Mouse (Mus musculus) liver, embryonic 11.5 days (tissue): ENCODE measurements around the gene Gm13271. TPM values are rescaled to one million over a fixed set of nuclear protein-coding genes. Genes with fewer than 3 reads are reported as not detected.

ENCODE experiments used
- ATAC-seq: fragments of 200-750 bp; cut with Nextera tagmentation; replicated peaks from 2 replicates; pipeline ENCODE4 v1.8.0; 2017; ENCODE audit warnings: moderate number of reproducible peaks, mild to moderate bottlenecking, moderate TSS enrichment, moderate library complexity; ENCODE audit not compliant: low FRiP score
- DNase-seq: peaks from one replicate; pipeline ENCODE4 v3.0.0-alpha.2; 2017; ENCODE audit warnings: low spot score
- H3K27ac ChIP-seq: fragments of 300-500 bp; sonication (generic); 2 replicates; pipeline ENCODE4 v1.5.1; 2014; ENCODE audit warnings: mild to moderate bottlenecking, low read depth, low read length, control low read depth
- H3K27me3 ChIP-seq: fragments of 300-500 bp; sonication (generic); replicated peaks from 2 replicates; pipeline ENCODE4 v1.6.1; 2014; ENCODE audit warnings: low read length, mixed read lengths; ENCODE audit not compliant: control insufficient read depth, insufficient read depth
- H3K36me3 ChIP-seq: fragments of 300-500 bp; sonication (generic); 2 replicates; pipeline ENCODE4 v1.6.1; 2014; ENCODE audit warnings: mild to moderate bottlenecking, low read length, moderate library complexity, mixed read lengths; ENCODE audit not compliant: control insufficient read depth, insufficient read depth
- H3K4me1 ChIP-seq: fragments of 300-500 bp; sonication (generic); replicated peaks from 2 replicates; pipeline ENCODE4 v1.6.1; 2014; ENCODE audit warnings: low read length, mixed read lengths; ENCODE audit not compliant: control insufficient read depth, insufficient read depth
- H3K4me2 ChIP-seq: fragments of 300-500 bp; sonication (generic); 2 replicates; pipeline ENCODE4 v1.6.1; 2014; ENCODE audit warnings: mild to moderate bottlenecking, control low read depth, moderate library complexity
- H3K4me3 ChIP-seq: fragments of 300-500 bp; sonication (generic); 2 replicates; pipeline ENCODE4 v1.5.1; 2014; ENCODE audit warnings: low read depth, low read length, control low read depth
- H3K9ac ChIP-seq: fragments of 300-500 bp; sonication (generic); 2 replicates; pipeline ENCODE4 v1.6.1; 2014; ENCODE audit warnings: low read depth, low read length, control low read depth
- H3K9me3 ChIP-seq: fragments of 300-500 bp; sonication (generic); 2 replicates; pipeline ENCODE4 v1.6.1; 2016; ENCODE audit warnings: low read length, inconsistent platforms, mixed read lengths; ENCODE audit not compliant: control insufficient read depth
- WGBS: fragments of 180-500 bp; shearing (Covaris S2); extraction: QIAGEN DNeasy Blood & Tissue Kit; methylation state at CpG from one replicate; pipeline ENCODE4 v1.1.7; 2014; 5-methylcytosine and 5-hydroxymethylcytosine counted together
- polyA plus RNA-seq: library from polyadenylated mRNA; unstranded; fragments of >200 nt; fragmentation: Nextera tagmentation; extraction: Ambion mirVana; gene quantifications from 2 replicates; pipeline ENCODE4 v1.2.1, GENCODE M21; 2014

The Gm13271 gene
- polyA plus RNA-seq, 1 experiment from 2014 or later = not detected

DNA sequence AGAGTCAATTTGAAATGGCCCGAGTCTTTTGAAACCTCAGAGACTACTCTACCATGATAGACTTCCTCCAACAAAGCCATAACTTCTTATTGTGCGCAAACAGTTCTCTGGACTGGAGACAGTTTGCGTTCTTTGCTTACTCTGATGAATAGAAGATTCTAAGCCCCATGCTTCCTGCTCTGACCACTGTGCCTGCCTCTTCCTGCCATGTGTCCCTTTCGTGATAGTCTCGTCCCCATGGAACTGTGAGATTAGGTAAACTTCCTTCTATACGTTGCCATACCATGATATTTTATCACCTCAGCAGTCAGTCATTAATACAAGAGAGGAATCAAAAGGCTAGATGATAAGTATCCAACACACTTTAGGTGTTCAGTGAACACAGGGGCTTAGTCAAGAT lies 27.9 kb upstream of the Gm13271 start:
- no peak overlapping the region for H3K27ac ChIP-seq
- WGBS = 42% methylated on average over 6 of the region's 6 CpGs
- H3K27me3 ChIP-seq = no peaks in the 10 kb centered on the region
- DNase-seq (no peak), ATAC-seq (no peak)
- no peaks in the 10 kb centered on the region for H3K9me3 ChIP-seq
- H3K9ac ChIP-seq = no peak overlapping the region
- no peaks in the 10 kb centered on the region for H3K4me1 ChIP-seq
- H3K4me2 ChIP-seq = no peak overlapping the region
- H3K4me3 ChIP-seq = no peak overlapping the region
- no peaks in the 10 kb centered on the region for H3K36me3 ChIP-seq

DNA sequence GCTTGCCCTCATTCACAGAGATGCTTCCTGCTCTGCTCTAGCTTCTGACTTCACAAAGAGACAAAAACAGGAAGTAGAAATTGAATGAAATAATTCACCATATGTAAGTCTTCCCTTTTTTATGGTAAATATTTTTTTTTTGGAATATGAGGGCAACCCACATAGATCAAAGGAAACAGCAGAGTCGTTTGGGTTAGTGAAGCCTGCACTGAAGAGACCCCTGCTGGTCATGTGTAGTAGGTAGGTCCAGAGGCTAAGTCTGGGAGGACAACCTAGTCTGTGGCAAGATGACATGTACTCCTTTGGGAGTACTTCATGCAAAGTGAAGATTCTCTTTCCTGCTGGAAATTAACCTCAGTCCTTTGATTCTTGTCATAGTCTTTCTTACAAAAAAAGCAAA lies 27.3 kb upstream of the Gm13271 start:
- H3K9ac ChIP-seq = no peak overlapping the region
- no peak overlapping the region for H3K4me3 ChIP-seq
- no peaks in the 10 kb centered on the region for H3K27me3 ChIP-seq
- no peak for DNase-seq
- no peak overlapping the region for H3K4me2 ChIP-seq
- no peaks in the 10 kb centered on the region for H3K4me1 ChIP-seq
- H3K27ac ChIP-seq = no peak overlapping the region
- ATAC-seq = peak; percentile 60
- no peaks in the 10 kb centered on the region for H3K9me3 ChIP-seq
- 0% methylated on average over 1 of the region's 1 CpGs for WGBS
- H3K36me3 ChIP-seq = no peaks in the 10 kb centered on the region

DNA sequence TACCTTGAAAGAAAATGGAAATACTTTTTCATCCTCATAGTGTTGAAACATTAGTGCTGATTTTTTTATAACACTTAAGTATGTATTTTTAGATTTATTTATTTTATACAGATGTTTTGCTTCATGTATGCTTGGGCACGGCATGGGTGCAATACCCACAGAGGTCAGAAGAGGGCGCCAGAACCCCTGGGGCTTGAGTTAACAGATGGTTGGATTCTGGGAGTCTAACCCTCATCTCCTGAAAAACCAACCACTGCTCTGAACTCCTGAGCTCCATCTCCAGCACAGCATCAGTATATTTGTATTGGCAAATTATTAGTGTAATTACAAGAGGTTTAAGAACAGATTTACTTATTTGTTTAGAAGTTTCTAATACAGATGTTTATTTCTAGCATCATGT lies 16.2 kb upstream of the Gm13271 start:
- Histone ChIP-seq H3K27ac (no peak overlapping the region), H3K9ac (no peak overlapping the region), H3K4me1 (0 out of 2 replicates have a peak, but pooled peaks cover 2% of the 10 kb centered on the region), H3K4me2 (no peak overlapping the region), H3K36me3 (no peaks in the 10 kb centered on the region), H3K9me3 (no peaks in the 10 kb centered on the region), H3K27me3 (no peaks in the 10 kb centered on the region), H3K4me3 (no peak overlapping the region)
- peak; percentile 71 for DNase-seq
- no peak for ATAC-seq
- 5% methylated on average over 2 of the region's 2 CpGs for WGBS

DNA sequence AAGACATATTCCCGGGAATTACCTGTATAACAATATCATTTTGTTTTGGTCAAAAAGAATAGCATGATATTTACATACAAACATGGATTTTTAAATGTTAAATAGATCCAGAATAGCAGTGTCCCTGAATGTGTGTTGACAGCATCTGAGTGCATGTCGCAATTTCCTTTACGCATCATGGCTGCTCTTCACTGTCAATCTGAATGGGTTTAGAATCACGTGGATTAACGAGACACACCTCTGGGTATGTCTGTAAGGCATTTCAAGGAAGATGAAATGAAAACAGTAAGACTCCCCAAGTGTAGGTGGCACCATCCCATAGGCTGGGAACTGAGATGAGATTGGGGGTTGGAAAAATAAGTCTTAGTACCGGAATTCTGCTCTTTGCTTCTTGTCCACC lies 15.6 kb upstream of the Gm13271 start:
- DNase-seq = no peak
- H3K36me3 ChIP-seq = no peaks in the 10 kb centered on the region
- H3K4me1 ChIP-seq = 0 out of 2 replicates have a peak, but pooled peaks cover 2% of the 10 kb centered on the region
- H3K27me3 ChIP-seq = no peaks in the 10 kb centered on the region
- H3K9ac ChIP-seq = no peak overlapping the region
- no peaks in the 10 kb centered on the region for H3K9me3 ChIP-seq
- ATAC-seq = no peak
- no peak overlapping the region for H3K4me3 ChIP-seq
- no peak overlapping the region for H3K4me2 ChIP-seq
- H3K27ac ChIP-seq = no peak overlapping the region
- WGBS = 75% methylated on average over 6 of the region's 6 CpGs

DNA sequence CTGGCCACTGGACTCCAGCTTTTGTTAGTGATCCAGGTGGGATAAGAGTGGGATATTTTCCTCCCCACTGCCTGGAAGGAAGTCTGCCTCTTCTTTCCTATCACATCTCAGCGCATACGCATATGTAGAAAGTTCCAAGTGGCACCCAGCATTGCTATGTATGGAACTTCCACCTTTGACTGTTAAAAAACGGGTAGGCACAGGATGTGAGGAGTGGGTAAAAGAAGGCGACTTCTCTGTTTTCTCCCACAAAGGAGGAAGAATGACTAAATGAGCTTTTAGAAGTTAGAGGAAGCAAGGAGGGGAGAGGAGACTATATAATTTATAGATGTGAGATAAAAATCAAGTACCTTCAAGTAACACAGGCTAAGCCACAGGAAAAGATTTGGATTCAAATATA lies 13.2 kb upstream of the Gm13271 start:
- Histone ChIP-seq H3K27me3 (no peaks in the 10 kb centered on the region), H3K4me2 (no peak overlapping the region), H3K36me3 (no peaks in the 10 kb centered on the region), H3K4me1 (0 out of 2 replicates have a peak, but pooled peaks cover 2% of the 10 kb centered on the region), H3K9me3 (no peaks in the 10 kb centered on the region), H3K9ac (no peak overlapping the region), H3K27ac (no peak overlapping the region), H3K4me3 (no peak overlapping the region)
- ATAC-seq (no peak), DNase-seq (no peak)
- WGBS = 60% methylated on average over 4 of the region's 4 CpGs

DNA sequence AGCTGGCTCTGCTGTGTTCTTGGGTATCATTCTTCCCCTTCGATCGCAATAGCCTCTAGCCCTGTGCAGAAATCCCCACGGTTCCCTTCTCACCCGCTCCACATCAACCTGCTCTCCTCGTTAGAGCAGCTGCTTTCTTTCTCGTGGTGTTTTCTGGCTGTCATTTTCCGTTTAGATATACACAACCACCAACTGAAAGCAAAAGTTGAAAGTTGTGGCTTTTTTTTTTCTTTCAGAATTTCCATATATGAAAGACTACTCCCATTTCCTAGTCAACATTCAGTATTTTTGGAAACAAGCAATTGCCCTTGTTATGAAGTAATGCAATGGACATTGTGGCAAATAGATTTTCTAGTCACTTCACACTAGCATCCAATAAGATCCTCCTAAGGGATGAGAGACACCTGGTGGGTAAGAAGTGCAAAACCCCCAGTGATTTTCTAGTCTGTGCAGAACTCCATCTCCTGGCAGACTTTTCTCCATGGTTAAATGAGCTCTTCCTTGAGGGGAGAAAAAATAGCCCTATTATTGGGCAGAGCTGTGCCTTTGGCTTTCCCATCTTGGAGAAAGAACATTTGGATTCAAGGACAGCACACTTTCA lies 11.8 kb upstream of the Gm13271 start:
- WGBS = 70% methylated on average over 7 of the region's 7 CpGs
- no peak for ATAC-seq
- Histone ChIP-seq H3K27me3 (no peaks in the 10 kb centered on the region), H3K4me2 (no peak overlapping the region), H3K9ac (no peak overlapping the region), H3K4me1 (0 out of 2 replicates have a peak, but pooled peaks cover 2% of the 10 kb centered on the region), H3K9me3 (no peaks in the 10 kb centered on the region), H3K4me3 (no peak overlapping the region), H3K27ac (no peak overlapping the region), H3K36me3 (no peaks in the 10 kb centered on the region)
- no peak for DNase-seq

DNA sequence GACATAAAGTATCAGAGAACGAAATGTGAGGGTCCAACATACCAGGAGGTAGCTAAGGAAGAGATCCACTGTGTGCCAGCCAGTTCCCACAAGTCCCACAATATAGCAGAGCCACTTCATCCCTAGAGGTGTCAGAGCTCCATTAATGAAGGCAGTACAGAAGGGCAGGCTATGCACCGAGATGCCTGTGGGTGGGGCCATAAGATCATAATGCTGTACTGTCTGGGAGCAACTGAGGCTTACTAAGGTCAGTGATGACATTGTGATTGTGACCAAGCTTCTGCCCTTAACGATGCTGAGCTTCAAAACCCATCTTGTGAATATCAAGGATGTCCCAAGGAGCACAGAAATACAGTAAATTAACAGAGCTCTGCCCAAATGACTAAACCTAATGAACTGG lies 10.5 kb upstream of the Gm13271 start:
- no peak overlapping the region for H3K4me3 ChIP-seq
- ATAC-seq (no peak), DNase-seq (no peak)
- H3K36me3 ChIP-seq = no peaks in the 10 kb centered on the region
- no peaks in the 10 kb centered on the region for H3K9me3 ChIP-seq
- 0 out of 2 replicates have a peak, but pooled peaks cover 2% of the 10 kb centered on the region for H3K4me1 ChIP-seq
- H3K27ac ChIP-seq = no peak overlapping the region
- H3K4me2 ChIP-seq = no peak overlapping the region
- H3K9ac ChIP-seq = no peak overlapping the region
- H3K27me3 ChIP-seq = no peaks in the 10 kb centered on the region
- 58% methylated on average over 3 of the region's 3 CpGs for WGBS

DNA sequence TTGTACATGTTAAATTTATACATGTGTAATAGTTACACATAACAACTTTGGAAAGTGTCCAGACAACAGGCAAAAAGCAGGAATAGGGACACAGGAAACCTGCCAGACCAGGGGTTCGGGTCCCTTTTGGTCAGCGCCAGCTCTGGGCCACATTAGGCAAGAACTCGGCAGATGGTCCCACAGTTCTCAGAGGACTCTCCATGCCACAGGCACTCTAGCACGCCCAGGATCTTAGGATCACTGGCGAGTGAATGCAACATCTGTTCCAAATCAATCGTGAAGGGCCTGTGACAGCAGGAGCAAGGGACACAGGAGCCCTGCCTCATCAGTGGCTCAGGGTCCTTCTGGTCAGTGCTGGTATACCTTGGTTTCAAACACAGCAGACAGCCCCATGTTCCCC lies 4.7 kb upstream of the Gm13271 start:
- H3K9me3 ChIP-seq = no peaks in the 10 kb centered on the region
- no peaks in the 10 kb centered on the region for H3K4me1 ChIP-seq
- H3K9ac ChIP-seq = no peak overlapping the region
- no peaks in the 10 kb centered on the region for H3K27me3 ChIP-seq
- no peak overlapping the region for H3K27ac ChIP-seq
- no peak overlapping the region for H3K4me2 ChIP-seq
- 60% methylated on average over 6 of the region's 6 CpGs for WGBS
- no peak overlapping the region for H3K4me3 ChIP-seq
- DNase-seq = no peak
- no peaks in the 10 kb centered on the region for H3K36me3 ChIP-seq
- no peak for ATAC-seq
